Mouse (Mus musculus) brain, adult 10 weeks (tissue): ENCODE data around the gene Gng11. TPM values are rescaled to one million over a fixed set of nuclear protein-coding genes. Genes with fewer than 3 reads are reported as not detected.

ENCODE experiments used
- polyA plus RNA-seq: library from polyadenylated mRNA; stranded (reverse); fragments of 350-450 nt; fragmentation: Illumina TruSeq; extraction: RNeasy Lipid Tissue Mini Kit (QIAGEN cat#74804); gene quantifications from one replicate; pipeline ENCODE4 v1.2.3, GENCODE M21; 2015; ENCODE audit warnings: low read depth, low replicate concordance

Gng11 gene
- 55.4 TPM for polyA plus RNA-seq

DNA sequence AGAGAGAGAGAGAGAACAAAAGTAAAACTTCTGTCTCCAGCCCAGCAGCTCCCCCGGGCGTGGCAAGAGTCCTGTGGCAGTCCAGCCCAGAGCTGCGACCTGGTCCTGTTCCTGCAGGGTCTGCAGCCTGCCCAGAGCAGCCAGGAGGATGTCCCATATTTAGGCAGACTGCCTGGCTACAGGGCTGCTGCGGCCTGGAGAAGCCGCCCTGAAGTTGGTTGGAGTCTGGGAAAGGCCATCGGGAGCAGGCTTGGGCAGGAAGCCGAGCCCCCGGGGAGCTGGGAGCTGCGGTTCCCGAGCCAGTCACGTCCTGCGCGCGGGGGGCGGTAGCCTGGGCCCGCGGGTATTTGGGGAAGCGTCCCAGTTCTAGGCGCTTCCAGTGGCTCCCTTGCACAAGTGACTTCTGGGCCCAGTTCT lies at the start of gene Gng11:
Gng11 (plus strand) TSS at position 15 of the 417 bp plus-strand sequence.

DNA sequence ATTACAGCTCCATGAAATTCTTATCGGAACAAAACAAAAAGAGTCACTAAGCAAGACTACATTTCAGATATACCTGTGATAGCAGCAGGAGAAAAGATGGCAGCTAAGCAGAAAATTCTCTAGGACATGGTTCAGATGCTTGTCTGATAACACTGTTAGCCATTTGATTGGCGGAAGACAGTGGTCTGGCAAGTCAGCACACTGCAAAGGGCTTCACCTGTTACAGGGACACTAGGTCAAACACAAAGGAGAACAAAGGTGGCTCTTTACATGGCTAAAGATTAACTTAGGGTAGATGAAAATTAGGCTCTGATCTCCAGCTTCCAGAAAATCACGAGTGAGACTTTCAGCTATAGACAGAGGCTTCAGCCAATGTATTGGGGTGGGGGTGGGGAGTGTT lies 15.0 kb upstream of the Gng11 start, which contains the start of gene Tfpi2:
Tfpi2 (minus strand) TSS at position 170 of the 400 bp plus-strand sequence.

DNA sequence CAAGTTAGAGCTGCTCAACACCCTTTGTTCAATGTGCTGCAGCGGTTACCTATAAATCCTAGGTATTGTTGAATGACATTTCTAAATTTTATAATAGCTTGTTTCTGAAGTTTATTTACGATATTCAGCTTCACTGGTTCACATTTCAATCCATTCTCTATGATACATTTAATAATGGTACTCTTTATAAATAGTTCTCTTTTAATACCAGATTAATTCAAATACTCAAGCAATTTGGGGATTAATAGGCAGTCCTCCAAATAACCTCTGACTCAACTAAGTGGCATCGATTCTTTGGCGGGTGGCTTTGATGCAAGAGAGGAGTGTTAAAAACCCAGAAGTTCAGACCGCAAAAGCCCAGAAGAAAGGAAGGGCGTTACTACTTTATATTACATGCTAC lies 10.2 kb upstream of the Gng11 start, which contains the start of gene Gngt1:
Gngt1 (plus strand) TSS at position 301 of the 400 bp plus-strand sequence.

Other genes with a start within 250 kb of the Gng11 start
- gene Calcr, start 239.2 kb upstream of the Gng11 start, polyA plus RNA-seq, result 0.48 TPM
- not detected for gene Tfpi2, start 15.0 kb upstream of the Gng11 start, polyA plus RNA-seq
- gene Gngt1, start 10.1 kb upstream of the Gng11 start, polyA plus RNA-seq, result not detected
- 40.0 TPM for gene Bet1, start 83.1 kb downstream of the Gng11 start, polyA plus RNA-seq